Mouse (Mus musculus): ENCODE measurements around the gene Card9.

Gene Card9

DNA sequence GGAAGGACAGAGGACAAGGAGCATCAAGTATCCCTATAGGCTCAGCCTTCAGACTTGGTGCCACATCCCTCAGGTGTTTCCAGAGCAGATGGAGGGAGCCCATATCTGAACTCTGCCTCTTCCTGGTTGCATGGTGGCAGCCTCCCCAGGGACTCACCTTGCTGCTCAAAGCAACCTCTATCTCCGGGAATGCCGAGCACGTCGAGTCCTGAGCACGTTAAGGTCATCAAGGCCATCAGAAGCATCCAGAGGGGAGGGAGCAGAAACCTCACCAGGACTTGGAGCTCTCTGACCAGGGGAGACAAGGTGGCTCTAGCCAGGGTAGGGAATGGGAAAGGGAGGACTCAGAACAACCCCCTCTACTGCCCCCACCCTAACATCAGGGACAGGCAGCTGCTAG, 2.8 kb upstream of the Card9 start:
- CTCF ChIA-PET = no interaction called here

DNA sequence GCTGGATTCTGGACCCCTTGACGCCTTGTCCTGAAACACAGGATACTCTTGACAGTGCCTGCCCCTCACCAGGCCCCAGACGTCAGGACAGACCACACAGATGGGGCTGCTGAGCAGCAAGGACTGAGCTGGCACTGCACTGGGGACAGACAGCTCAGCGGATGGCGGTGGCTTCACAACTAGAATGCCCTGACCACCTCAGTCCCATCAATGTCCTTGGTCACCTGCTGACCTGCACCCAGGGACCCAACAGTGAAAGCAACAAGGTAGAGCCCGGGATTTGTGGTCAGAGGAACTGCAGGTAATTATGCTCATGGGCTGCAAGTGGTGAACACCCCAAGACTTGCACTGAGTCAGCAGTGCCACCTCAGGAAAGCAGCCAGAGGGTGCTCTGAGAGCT, 2.3 kb upstream of the Card9 start:
- CTCF ChIA-PET = no interaction called here

DNA sequence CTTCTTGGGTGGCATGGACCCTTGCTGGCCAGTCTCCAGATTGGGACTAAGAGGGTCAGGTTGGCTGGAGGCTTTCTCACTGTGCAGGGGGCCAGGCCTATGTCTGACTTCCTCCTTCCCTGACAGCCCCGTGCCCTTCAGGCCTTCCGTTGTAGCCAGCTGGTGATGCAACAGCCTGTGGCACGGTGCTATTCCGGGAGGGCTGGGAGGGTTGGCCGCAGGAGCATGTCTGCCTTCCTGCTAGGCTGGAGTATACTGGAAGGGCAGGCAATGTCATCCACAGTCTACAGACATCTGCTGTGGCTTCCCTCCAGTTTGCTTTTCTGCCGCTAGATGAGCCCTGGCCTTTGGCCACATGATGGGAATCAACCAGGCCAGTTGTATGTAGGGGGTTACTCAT, 735 bp downstream of the Card9 start:
- CTCF ChIA-PET = interaction anchor here (0.6 to 0.7 kb wide), 2 partner anchors 42 to 47 kb away, joined by 3 to 4 read pairs; no protein-coding TSS in a partner anchor

DNA sequence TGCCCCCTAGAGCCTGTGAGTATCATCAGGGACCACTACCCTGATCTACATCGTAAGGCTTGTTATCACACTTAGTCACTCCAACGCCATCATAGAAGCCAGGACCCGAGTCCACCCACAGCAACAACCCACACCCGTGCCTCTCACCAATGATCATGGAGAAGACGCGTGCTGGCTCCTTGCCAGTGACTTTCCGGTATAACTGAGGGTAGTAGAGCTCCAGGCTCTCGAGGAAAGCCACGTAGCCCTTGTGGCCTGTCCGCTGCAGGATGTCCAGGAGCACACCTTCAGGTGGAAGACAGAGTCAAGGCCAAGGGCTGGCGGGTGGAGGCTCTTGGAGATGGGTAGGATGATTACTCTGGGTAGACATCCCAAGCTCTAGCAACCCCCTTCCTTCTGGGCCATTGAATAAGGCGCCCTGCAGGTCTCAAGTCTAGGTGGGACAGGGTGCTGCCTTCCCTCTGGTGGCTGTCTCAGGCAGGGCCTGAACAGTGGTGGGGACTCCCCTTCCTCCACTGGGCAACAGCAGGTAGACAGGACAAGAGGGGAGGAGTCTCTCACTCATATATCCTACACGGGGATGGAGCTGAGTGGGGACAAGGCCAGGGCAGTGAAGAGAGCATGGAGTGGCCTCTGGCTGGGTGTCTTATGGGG, 1.9 kb downstream of the Card9 start:
- CTCF ChIA-PET = no interaction called here

DNA sequence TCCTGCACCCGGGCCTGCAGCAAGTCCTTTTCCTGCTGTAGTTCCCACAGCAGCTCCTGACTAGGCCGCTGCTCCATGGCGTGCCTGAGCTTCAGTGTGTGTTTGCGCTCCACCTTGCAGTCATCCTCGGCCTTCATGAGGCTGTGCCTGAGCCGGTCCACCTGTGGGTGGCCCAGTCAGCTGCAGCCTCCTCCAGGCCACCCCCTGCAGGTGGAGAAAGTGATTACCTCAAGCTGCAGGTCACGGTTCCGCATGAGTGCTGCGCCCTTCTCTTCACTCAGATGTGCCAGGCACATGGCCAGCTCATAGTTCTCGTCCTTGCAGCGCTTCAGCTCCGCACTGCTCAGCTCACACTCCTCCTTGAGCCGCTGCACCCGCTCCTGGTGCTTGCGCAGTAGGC, 3.2 kb downstream of the Card9 start:
- CTCF ChIA-PET = no interaction called here

DNA sequence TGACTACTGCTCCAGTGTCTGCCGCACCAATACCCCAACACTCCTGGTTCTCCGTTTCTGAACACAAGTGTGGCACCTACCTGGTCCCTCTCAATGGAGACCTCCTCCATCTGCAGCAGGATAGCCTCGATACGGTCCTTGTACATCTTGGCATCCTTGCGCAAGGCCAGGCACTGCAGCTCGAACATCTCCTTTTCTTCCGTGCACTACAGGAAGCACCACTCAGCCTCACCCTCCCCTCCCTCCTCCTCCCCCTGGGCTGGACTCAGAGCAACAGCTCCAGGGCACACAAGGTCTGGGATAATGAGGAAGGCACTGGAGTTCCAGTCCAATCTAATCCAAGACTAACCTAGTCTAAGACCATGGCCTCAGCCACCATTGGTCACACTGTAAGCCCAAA, 4.0 kb downstream of the Card9 start:
- CTCF ChIA-PET = no interaction called here

DNA sequence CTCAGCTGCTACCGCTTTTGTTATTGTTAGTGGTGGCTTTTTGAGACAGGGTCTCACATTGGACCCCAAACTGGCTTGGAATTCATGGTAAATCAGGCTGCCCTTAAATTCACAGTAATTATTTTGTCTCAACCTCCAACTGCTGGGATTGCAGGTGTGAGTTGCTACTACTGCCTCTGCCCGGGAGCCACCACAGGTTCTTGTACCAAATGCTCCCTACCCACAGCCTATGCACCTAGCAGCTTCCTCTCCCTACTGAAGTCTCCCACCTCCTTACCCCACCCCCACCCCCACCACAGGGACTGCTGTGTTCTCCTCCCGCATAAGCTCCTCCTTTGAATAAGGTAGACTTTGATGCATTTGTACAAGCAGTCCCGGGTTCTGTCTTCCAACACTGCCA, 4.5 kb downstream of the Card9 start:
- CTCF ChIA-PET = no interaction called here

DNA sequence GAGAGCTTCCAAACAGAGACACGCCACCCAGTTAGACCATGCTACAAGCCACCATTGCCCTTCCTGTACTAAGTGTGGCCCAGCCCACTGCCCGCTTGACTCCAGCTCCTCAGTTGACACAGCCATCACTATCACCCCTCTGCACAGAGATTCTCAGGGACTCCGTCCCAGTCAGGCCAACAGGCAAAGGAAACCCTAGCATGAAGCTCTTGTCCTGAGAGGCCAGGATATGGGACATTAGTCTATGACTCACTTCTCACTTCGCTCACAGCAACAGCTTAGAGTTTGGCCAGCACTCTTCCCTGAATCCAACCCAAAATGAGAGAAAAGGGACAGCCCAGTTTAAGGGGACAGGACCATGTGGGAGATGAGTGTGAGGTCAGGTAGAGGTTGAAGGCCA, 6.3 kb downstream of the Card9 start:
- CTCF ChIA-PET = no interaction called here

DNA sequence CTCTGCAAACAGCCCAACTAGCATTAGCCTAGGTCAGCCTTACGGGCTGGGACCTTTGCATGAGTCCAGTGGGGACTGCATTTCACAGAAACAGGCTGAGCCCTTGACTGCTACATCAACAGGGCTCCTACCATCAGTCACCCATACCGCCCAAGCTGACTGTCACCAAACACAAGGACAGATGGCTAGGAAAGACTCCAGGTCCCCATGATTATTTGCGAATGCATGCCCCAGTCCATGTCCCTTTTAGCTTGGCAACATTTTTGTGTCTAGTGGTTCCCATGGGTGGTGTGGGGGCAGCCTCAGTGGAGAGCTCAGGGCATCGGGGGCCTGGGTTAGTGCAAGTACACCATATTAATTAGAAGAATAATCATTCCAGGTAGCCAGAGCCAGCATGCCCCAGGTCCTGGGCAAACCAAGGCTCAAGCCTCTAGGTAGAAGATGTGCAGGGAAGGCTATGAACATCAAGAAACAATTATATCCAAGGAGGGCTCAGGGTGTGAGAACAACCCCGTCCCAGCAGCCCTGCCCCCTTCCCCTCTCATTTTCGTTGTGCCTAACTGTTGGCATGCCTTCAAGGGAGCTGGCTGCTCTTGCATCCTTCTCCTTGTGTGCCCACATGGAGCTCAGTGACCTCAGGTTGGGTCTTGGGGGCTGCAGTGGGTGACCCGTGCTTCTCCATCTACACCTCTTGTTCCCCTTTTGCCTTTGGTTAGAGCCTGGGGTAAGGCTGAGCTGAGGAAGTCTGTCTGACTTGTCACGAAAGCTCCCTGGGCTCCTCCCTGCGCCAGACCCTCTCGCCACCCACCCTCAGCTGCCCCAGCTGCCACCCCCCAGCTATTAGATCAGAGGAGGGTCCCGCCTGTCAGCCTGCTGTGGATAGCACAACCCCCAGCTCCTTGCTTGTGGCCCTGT, 7.4 kb downstream of the Card9 start:
- CTCF ChIA-PET = interaction anchor here (0.6 kb wide), 1 partner anchor 168 kb away, joined by 4 read pairs; no protein-coding TSS in a partner anchor

DNA sequence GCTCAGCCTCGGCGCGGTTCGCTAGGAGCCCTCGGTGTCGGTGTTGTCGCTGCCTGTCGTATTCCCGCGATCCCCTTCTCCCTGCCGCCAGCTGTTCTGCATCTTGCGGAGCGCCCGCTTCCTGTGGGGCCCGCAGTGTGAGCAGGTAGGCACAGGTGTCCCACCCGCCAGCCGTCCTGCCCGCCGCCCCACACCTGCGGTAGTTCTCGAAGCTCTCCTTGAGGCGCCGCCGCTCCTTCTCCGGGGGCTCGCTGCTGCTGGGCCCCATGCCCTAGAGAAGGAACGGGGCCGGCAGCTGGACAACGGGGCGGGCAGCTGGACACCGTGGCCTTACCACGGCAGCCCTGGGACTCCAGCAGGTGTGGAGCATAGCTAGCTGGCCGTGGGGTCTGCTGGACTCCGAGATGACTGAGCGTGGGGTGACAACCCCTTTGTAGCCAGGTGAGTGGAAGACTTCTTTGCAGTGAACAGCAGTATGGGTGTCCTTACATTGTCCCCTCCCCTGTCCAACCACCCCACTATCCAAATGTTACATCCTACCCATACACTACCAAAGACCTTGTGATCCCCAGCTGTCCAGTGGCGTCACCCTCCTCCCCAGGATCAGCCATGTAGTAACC, 8.3 kb downstream of the Card9 start:
- CTCF ChIA-PET = no interaction called here

DNA sequence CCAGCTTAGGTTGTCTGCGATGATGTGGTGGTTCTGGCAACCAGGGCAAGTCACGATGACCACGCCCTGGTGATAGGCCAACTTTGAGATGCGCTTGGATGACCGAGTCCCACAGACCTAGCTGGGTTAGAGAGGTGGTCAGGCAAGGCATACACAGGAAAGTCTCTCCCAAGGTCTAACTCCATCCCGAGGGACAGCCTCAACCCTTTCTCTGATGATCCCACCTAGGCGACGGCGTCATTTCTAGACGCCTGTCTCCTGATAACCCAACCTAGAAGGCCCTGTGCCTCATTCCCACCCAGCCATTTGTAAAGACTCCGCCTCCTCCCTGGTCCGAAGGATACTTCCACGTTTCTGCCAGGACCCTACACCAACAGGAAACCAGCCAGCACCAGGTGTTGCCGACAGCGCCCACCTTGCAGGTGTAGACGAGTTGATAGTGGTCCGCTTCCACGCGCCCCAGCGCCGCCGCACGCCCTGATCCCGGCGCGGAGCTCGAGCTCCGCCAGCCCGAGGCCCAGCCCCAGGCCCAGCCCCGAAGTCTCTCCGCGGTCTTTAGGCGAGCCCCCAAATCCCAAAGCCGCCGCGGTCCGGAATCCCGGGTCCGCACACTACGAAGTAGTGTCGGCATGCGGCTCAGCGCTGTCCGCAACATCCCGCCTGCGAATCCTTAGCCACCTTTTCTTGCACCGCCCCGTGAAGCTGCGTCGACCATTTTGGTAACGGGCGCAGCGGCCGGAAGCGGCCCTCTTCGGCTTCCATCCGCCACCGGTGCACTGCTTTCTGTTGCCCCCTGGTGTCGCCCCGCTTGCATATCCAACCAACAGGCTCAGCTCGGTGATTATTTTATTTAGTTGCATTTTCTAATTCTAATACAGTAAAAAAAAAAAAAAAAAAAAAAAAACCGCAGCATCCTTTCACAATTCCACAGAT, 9.1 kb downstream of the Card9 start, which contains the start of gene Dnlz:
Dnlz (minus strand) TSS at position 753 of the 933 bp plus-strand sequence.
- CTCF ChIA-PET = no interaction called here

DNA sequence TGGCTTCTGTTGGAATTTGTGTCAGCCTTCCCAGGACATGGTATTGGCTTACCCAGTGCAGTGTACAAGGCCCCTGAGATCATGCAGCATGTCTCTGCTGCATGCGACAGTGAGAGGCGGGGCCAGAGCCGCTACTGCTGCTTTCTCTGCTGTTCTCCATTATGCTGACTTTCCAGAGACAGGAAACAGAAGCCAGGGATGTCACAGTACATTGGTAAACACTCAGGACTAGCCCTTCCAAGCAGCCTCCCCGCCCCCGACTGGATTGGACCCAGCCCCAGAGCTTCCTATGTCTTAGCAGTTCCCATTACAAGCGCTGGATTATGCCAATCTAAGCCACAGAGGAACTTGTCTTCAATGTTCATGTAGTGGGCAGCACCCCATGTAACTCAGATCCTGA, 12.5 kb downstream of the Card9 start:
- CTCF ChIA-PET = no interaction called here

DNA sequence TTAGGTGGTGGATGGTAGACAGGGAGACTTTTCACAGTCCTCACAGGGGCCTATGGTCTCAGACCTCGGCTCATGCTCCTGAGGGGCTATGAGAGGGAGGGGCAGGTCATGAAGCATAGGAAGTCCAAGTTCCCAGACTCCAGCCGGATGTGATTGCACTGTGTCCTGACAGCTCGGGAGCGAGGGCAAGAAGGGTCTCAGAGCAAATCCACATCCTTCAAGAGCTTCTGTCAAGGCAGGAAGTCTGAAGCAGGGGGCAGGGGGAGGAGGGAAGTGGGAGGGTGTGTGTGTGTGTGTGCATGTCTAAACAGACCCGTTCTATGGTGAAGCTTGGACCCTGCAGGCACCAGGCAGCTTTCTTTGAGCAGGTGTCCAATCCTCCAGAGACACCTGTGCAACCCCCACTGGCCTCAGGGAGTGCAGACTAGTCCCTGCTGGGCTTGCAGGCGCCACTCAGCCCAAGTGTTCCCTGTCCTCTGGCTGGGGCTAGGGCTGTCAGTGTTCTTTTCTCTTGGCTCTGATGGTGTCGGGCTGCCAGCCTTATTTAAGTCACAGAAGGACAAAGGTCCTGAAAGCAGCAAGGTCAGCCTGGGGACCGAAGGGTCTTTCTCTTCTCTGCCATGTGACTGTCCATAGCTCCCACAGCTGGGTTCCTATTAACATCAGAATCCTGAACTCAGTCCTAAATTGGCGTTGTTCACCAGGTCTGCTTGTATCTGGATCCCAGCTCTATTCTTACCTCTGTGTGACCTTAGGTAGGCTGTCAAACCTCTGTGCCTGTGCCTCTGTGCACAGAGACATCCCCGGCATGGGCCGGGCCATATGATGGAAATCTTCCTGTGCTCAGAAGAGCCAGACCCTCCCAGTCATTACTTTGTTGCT, 17.9 kb downstream of the Card9 start:
- CTCF ChIA-PET = interaction anchor here (0.6 kb wide), 1 partner anchor 459 kb away, joined by 4 read pairs; no protein-coding TSS in a partner anchor

DNA sequence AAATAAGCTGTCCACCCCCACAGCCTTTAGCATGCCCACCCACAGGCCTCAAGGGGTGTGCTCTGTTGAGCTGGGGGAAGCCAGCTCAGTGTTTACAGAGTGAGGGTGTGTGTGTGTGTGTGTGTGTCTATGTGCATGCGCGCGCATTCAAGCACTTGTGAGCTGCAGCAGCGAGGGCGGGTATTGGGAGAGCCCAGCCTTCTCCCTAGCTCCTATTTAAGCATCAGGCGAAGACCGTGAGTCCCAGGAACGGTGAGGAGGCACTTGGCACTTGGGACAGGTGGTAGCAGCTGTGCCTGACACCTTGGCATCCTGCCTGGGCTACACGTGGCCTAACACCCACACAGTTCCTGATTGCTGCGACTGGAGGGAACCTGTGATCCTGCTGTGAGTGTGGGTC, 18.7 kb downstream of the Card9 start:
- CTCF ChIA-PET = interaction anchor here (0.5 kb wide), 1 partner anchor 66 kb away, joined by 3 read pairs; no protein-coding TSS in a partner anchor

DNA sequence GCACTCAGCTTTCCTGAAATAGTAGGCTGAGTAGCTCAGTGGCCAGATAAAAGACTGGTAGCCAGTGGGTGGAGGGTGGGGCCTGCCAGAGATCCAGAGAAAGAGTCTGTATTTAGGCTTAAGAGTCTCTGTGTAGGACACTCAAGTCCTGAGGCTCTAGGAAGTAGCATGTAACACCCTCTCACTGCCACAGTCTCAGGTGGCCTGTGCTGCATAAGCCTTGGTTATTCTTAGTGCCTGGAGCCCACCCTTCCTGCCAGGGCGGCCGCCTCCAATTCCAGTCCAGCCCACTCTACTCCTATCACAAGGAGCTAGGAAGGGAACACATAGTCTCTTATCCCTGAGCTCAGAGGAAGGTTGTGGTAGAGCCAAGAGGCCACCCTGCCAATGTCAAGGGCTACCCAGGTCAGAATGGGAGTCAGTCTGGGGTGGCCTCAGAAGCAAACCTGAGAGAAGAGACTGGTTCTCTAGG, 19.2 kb downstream of the Card9 start:
- CTCF ChIA-PET = interaction anchor here (0.5 kb wide), 1 partner anchor 66 kb away, joined by 3 read pairs; no protein-coding TSS in a partner anchor

DNA sequence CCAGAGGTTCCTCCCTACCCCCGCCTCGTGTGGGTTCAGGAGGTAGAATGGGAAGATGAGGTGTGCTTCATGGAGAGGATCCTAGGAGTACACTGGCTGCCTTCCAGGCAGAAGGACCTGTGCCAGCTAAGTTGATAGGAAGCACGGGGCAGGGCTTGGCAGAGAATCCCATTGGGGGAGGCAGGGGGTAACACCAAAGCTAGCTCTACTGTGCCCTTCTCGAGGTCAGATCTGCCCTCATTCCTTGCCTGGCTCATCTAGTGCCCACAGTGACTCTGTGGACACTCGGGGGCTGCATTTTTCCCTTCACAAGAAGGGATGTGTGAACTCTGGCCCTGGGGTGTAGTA, 21.5 kb downstream of the Card9 start:
- CTCF ChIA-PET = no interaction called here

DNA sequence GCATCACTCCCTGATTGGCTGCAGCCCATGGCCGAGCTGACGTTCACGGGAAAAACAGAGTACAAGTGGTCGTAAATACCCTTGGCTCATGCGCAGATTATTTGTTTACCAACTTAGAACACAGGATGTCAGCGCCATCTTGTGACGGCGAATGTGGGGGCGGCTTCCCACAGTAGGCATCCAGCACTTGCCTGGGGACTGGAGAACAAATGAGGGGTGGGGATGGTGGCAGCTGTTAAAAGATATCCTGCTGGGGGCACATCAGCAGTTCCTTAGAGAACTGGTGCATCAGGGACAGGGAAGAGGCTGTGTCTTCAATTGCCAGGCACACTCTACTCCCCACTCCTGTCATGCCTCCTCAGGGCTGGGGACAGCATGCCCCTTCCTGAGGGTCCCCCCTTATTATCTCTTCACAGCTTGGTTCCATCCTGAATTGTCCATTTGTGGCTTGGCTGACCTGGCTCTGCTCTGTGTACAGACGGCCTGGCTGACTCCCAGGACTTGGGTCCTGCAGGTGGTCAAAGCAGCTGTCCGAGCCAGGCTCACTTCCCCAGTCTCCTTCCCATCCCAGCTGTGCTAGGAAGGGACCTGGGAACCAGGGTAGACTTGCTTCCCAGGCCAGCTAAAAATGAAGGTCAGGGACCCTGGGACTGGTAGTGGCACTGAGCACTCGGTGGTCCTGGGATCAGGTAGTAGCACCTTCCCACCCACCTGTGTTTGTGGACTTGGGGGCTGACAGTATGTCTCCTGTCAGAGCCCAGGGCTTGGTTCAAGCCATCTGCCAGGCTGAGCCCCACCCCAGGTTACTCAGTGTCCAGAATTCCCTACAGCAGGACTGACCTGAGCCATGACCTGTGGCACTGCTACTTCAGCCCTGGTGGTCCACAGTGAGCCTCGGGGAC, 22.2 kb downstream of the Card9 start:
- CTCF ChIA-PET = no interaction called here

DNA sequence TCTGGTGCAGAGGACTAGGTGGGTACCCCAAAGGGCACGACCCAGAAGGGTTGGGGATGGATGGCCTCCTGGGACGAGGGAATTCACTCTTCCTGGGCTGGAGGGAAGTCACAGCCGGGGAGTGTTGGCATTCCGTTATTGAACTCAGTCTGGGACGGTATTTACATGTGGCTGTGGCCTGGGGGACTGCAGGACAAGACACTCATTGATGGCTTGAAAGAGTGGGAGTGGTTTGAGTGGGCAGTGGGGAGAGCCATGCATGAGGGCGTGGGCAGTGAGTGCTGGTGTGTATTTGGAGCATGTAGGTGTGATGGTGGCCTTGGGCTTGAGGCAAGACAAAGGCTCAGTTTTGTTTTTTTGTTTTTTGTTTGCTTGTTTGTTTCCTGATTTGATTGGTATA, 30.0 kb downstream of the Card9 start:
- CTCF ChIA-PET = no interaction called here

DNA sequence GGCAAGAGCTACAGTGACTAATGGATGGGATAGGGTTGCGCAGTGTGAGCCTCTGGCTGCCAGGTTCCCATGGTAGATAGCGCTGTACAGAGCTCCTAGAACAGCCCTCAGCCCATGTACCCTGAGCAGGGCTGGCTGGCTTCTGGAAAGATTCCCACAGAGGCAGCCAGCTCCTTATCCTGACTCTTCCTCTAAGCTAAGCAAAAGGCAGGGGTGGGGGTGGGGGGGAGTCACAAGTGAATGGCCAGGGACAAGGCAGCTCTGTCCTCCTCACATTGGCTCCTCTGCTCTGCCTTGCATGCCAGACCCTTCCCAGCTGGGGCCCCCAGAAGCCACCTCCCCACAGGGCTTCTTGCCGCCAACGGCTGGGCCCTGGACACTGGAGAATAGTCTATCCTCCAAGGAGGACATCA, 30.7 kb downstream of the Card9 start:
- CTCF ChIA-PET = no interaction called here

Measured in spleen, embryonic (tissue).